7 mouse cellular contexts compared by ENCODE assay signal in genomic region chr7:49248333-49249086, GRCm38 (mm10).
A peak's percentile ranks its signal among the peaks of the same experiment; 100 is the strongest.
DNase-seq lines count a peak whose midpoint lies in the region; ATAC-seq lines count a peak whose summit lies in the region.

No protein-coding gene starts in this region.

- H3K4me1 ChIP-seq in midbrain, embryonic 12.5 days, result peaks cover 23% of the 10 kb centered on the region
- peaks cover 43% of the 10 kb centered on the region for H3K4me1 ChIP-seq in midbrain, embryonic 10.5 days
- H3K4me1 ChIP-seq in heart, embryonic 16.5 days (ENCODE audit: control insufficient read depth, insufficient read depth, low read length), result peaks cover 33% of the 10 kb centered on the region

- H3K4me2 ChIP-seq in midbrain, embryonic 12.5 days (replicated peaks), result 0 out of 2 replicates have a peak overlapping the region, but pooled peaks have one; percentile 1
- peak overlapping the region; percentile 71 for H3K4me2 ChIP-seq in heart, embryonic 16.5 days (ENCODE audit: low read depth, low read length)

- peaks cover 54% of the 10 kb centered on the region for H3K27me3 ChIP-seq in midbrain, embryonic 12.5 days
- H3K27me3 ChIP-seq in midbrain, embryonic 10.5 days (ENCODE audit: low read depth, poor library complexity, severe bottlenecking), result peaks cover 59% of the 10 kb centered on the region
- peaks cover 5% of the 10 kb centered on the region; the same call in 1 of the 2 replicates for H3K27me3 ChIP-seq in heart, embryonic 16.5 days (ENCODE audit: control insufficient read depth, insufficient read depth, low read length)

- no peak overlapping the region for H3K27ac ChIP-seq in midbrain, embryonic 12.5 days (replicated peaks)
- H3K27ac ChIP-seq in midbrain, embryonic 10.5 days (replicated peaks), result no peak overlapping the region
- peak overlapping the region; percentile 95 for H3K27ac ChIP-seq in heart, embryonic 16.5 days (ENCODE audit: low read length)

- ATAC-seq in midbrain, embryonic 12.5 days (ENCODE audit: low FRiP score, low read depth), result no peak
- ATAC-seq in heart, embryonic 16.5 days (replicated peaks; ENCODE audit: extremely low read depth, insufficient read depth, low FRiP score), result no peak
- no peak for ATAC-seq in megakaryocyte-erythroid progenitor cell, adult 5-6 weeks (replicated peaks; ENCODE audit: low FRiP score, low TSS enrichment, poor library complexity, severe bottlenecking)

- 58% methylated on average over 13 of the region's 14 CpGs for WGBS in midbrain, embryonic 12.5 days
- 62% methylated on average over 14 of the region's 14 CpGs for WGBS in midbrain, embryonic 10.5 days
- 27% methylated on average over 14 of the region's 14 CpGs for WGBS in heart, embryonic 16.5 days

- DNase-seq in midbrain, embryonic 10.5 days (ENCODE audit: low spot score), result no peak
- DNase-seq in cerebellum, postnatal 14 days, result peak; percentile 59 to 75
- DNase-seq in left cerebral cortex, adult 8-10 months (ENCODE audit: low spot score in 2 of 2), result peak; percentile 11 to 80
- peak; percentile 78 to 89 for DNase-seq in right cerebral cortex, postnatal 10 days (ENCODE audit: low spot score in 2 of 2)

- no peak overlapping the region for H3K4me3 ChIP-seq in midbrain, embryonic 12.5 days
- no peak overlapping the region for H3K4me3 ChIP-seq in midbrain, embryonic 10.5 days
- H3K4me3 ChIP-seq in heart, embryonic 16.5 days (ENCODE audit: low read length), result peak overlapping the region; percentile 59

- no peaks in the 10 kb centered on the region for H3K9me3 ChIP-seq in midbrain, embryonic 12.5 days
- no peaks in the 10 kb centered on the region for H3K9me3 ChIP-seq in midbrain, embryonic 10.5 days (replicated peaks)
- H3K9me3 ChIP-seq in heart, embryonic 16.5 days (replicated peaks; ENCODE audit: control insufficient read depth, low read length), result no peaks in the 10 kb centered on the region

- H3K36me3 ChIP-seq in midbrain, embryonic 12.5 days, result no peaks in the 10 kb centered on the region
- H3K36me3 ChIP-seq in midbrain, embryonic 10.5 days, result no peaks in the 10 kb centered on the region
- no peaks in the 10 kb centered on the region for H3K36me3 ChIP-seq in heart, embryonic 16.5 days (ENCODE audit: control insufficient read depth, insufficient read depth)

- no peak overlapping the region; the same call in 1 of the 2 replicates for H3K9ac ChIP-seq in midbrain, embryonic 12.5 days (replicated peaks)
- H3K9ac ChIP-seq in heart, embryonic 16.5 days (ENCODE audit: low read length), result peak overlapping the region; percentile 75
